Mouse (Mus musculus): ENCODE measurements around the gene Manea. TPM values are rescaled to one million over a fixed set of nuclear protein-coding genes. Genes with fewer than 3 reads are reported as not detected.

Manea gene
- 8.5 TPM for polyA plus RNA-seq (2017; shearing (Covaris generic))

GRCm38 (mm10) chr4:26346443-26347106 is at the start of gene Manea:
Gene Manea (minus strand): TSS chr4:26346891.

Measured in effector memory CD4-positive, alpha-beta T cell, adult 5 months (primary cell).